Mouse (Mus musculus) lung, adult 2 months (tissue): Measurements from ENCODE around the gene Acr. TPM values are rescaled to one million over a fixed set of nuclear protein-coding genes. Genes with fewer than 3 reads are reported as not detected.

ENCODE experiments used
- DNase-seq: peaks from one replicate; pipeline ENCODE4 v3.0.0; 2022
- H3K4me1 ChIP-seq: fragments of 200-500 bp; 2 replicates; pipeline ENCODE4 v1.6.1; 2011; ENCODE audit warnings: low read length; ENCODE audit not compliant: control insufficient read depth, insufficient read depth
- H3K4me3 ChIP-seq: fragments of 200-500 bp; replicated peaks from 2 replicates; pipeline ENCODE3; 2011; ENCODE audit warnings: low read depth, mild to moderate bottlenecking, control low read depth, low read length; ENCODE audit errors: extremely low read depth
- CTCF ChIP-seq: fragments of 200-500 bp; IDR thresholded peaks from 2 replicates; pipeline ENCODE4 v1.5.1; 2011; ENCODE audit warnings: mild to moderate bottlenecking, low read length, control low read depth; ENCODE audit not compliant: insufficient read depth
- POLR2A ChIP-seq: fragments of 200-500 bp; IDR thresholded peaks from 2 replicates; pipeline ENCODE4 v1.6.1; 2011; ENCODE audit warnings: low read depth, mild to moderate bottlenecking, control low read depth, low read length, borderline replicate concordance; ENCODE audit errors: extremely low read depth
- WGBS: fragments of 180-500 bp; shearing (Covaris S2); methylation state at CpG from one replicate; pipeline ENCODE4 v1.1.7; 2018; 5-methylcytosine and 5-hydroxymethylcytosine counted together
- polyA plus RNA-seq: library from polyadenylated mRNA; depleted of rRNA; stranded (reverse); fragments of >200 nt; gene quantifications from 2 replicates; pipeline ENCODE4 v1.2.3, GENCODE M21; 2012; rRNA removed

Gene Acr
- 2.8 and 2.9 TPM in 2 replicates for polyA plus RNA-seq

DNA sequence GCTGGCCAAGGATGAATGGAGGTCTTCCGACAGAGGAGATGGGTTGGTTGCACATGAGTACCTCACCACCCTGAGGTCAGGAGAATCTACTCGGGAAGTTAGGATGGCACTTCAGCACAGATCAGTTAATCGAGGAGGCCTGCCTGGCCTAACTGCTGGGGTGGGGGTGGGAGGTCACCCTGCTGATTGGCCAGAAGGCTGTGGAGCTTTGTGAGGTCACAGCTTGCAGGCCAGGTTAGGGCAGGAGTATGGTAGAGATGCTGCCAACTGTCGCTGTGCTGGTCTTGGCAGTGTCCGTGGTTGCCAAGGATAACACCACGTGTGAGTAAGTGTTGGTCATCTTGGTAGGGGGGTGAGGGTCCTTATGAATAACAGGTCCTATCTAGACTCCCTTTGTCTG is at the start of gene Acr:
Gene Acr (plus strand): TSS at position 213 of the 400 bp plus-strand sequence.
- no peak for TF ChIP-seq CTCF
- TF ChIP-seq POLR2A, result no peak
- 82% methylated on average over 6 of the region's 6 CpGs for WGBS
- Histone ChIP-seq H3K4me1 (no peaks in the 10 kb centered on the region), H3K4me3 (no peak within 1 kb of the TSS)
- no peak for DNase-seq

- TF ChIP-seq CTCF (no peak), POLR2A (no peak)
- Histone ChIP-seq H3K4me1 (peaks cover 2% of the 10 kb centered on the region; the same call in 1 of the 2 replicates), H3K4me3 (no peak overlapping the region)
- 71% methylated on average over 7 of the region's 7 CpGs for WGBS
- no peak for DNase-seq
Observed at GRCm38 (mm10) chr15:89521951-89522350, 46.2 kb upstream of the Acr start.

GRCm38 (mm10) chr15:89522566-89523282 is 45.4 kb upstream of the Acr start:
- peaks cover 2% of the 10 kb centered on the region; the same call in 1 of the 2 replicates for H3K4me1 ChIP-seq
- TF ChIP-seq POLR2A (no peak), CTCF (no peak)
- no peak overlapping the region for H3K4me3 ChIP-seq
- DNase-seq, result no peak
- 81% methylated on average over 10 of the region's 10 CpGs for WGBS

DNA sequence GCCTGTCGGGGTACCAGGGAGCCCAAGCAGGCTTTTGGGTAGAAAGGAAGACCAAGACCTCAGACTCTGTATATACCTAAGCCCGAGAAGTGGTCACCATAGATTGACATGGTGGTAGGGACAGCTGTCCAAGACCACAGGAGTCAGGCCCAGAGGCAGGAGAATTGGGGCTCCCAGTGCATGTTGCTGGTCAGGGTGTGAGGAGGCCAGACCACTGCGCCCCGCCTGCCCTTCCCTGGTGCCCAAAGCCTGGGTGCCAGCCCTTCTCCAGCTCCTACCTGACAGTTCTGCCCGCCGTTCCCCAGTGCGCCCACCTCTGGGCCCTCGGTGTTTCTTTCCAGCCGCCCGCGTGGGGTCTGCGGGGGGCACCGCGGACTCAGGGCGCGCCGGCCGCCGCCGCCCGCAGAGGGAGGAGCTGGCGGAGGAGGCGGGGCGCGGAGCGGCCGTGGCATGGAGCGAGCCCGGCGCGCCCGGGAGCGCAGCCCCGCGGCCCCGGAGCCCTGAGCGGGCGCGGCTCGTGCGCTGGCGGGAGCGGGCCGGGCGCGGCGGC is 44.8 kb upstream of the Acr start:
- TF ChIP-seq POLR2A, result no peak
- no peak for TF ChIP-seq CTCF
- 66% methylated on average over 47 of the region's 47 CpGs for WGBS
- DNase-seq, result no peak
- Histone ChIP-seq H3K4me3 (no peak overlapping the region), H3K4me1 (peaks cover 2% of the 10 kb centered on the region; the same call in 1 of the 2 replicates)

- no peak for DNase-seq
- Histone ChIP-seq H3K4me1 (peaks cover 2% of the 10 kb centered on the region; the same call in 1 of the 2 replicates), H3K4me3 (no peak overlapping the region)
- 40% methylated on average over 52 of the region's 52 CpGs for WGBS
- TF ChIP-seq CTCF, result no peak
- no peak for TF ChIP-seq POLR2A
Observed at GRCm38 (mm10) chr15:89524001-89524571, 44.0 kb upstream of the Acr start.

DNA sequence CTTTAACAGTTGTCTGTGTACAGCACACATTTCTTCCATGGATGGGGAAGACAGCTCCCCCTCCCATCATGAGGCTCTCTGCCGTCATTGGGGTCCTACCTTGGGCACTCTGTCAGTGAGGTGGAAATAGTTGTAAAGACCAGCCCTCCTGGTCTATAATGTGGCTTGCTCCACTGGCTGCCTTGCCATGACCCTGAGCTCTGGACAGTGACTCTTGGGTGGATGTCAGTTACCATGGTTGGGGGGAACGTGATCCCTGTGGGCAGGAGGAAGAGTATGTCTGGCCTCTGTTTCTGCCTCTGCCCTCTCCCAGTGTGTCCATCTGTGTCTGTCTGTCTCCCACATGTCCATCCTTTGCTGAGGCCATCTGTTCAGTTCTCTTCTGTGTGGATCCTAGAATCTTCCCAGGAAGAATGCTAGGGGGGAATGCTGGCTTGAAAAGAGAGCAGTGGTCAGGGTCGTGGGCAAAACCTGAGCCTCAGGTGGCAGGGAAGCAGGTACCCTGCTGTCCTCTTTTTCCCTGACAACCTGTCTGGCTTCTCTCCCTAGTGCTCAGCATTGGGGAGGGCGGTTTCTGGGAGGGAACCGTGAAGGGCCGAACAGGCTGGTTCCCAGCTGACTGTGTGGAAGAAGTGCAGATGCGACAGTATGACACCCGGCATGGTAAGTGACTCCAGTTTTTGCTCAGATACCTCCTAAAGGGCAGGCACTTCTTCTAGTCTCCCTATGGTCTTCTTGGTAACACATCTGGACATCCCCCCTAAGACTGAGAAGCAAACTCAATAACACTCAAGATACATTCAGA is 43.3 kb upstream of the Acr start:
- no peak for TF ChIP-seq CTCF
- no peak for TF ChIP-seq POLR2A
- no peak for DNase-seq
- peaks cover 2% of the 10 kb centered on the region; the same call in 1 of the 2 replicates for H3K4me1 ChIP-seq
- 70% methylated on average over 8 of the region's 8 CpGs for WGBS
- no peak overlapping the region for H3K4me3 ChIP-seq

DNA sequence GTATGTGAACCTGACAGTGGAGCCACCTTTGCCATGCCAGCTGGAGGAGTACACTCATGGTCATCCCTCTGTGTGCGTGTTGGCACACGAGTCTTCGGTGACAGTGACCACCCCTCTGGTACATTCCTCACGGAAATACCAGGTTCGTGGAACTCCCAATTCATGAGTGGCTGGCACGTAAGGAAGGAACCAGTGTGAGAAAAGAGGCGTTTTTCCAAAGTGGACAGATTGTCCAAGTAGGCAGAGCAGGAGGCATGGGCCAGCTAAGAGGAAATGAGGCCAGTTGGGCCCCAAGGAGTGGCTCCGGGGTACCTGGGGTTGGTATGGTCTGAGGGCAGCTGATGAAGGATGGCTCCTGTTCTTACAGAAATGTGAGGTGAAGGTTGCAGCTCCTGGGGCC is 42.7 kb upstream of the Acr start:
- Histone ChIP-seq H3K4me3 (no peak overlapping the region), H3K4me1 (peaks cover 2% of the 10 kb centered on the region; the same call in 1 of the 2 replicates)
- TF ChIP-seq CTCF (no peak), POLR2A (no peak)
- DNase-seq, result no peak
- WGBS, result 82% methylated on average over 8 of the region's 8 CpGs

DNA sequence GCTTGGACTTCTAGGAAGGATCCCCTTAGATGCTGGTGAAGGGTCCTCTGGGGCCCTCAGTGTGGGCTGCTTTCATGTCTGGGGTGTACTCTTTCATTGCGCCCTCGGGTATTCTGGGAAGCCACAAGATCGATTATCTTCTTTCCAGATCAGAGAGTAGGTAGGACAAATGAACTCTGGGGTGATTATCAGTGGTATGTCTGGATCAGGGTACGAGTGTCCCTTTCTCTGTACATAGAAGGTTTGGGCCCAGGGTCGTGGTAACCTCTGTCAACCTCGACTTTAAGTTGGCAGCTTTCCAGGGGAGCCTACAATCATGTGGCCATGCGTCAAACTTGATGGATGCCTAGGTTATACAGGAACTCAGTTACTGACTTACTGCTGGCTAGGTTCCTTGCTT is 42.2 kb upstream of the Acr start:
- no peak for DNase-seq
- Histone ChIP-seq H3K4me3 (no peak overlapping the region), H3K4me1 (peaks cover 2% of the 10 kb centered on the region; the same call in 1 of the 2 replicates)
- TF ChIP-seq POLR2A (no peak), CTCF (no peak)
- 44% methylated on average over 7 of the region's 7 CpGs for WGBS

DNA sequence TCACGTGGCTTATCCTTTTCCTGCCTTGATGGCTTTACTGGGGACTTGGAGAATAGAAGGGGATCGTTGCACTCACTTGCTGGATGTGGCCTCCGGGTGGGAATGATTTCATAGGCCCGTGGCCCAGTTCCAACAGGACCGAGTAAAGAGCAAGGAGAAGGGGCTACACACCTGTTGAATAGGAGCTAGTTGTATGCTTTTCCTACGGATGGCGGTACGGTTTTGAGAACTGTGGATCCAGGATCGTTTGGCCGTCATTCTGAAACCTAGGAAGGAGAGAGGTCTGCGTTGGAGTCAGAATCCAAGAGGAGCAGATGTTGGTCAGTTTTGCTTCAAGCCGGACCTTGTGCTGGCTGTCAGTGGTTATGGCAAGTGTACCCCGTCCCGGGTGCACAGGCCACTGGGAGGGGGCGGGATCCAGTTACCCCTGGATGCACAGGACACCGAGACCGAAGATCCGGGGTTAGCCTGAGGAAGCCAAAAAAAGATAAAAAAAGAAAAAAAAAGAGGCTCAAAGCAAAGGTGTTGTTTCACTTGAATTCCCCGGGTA is 41.3 kb upstream of the Acr start:
- WGBS, result 85% methylated on average over 19 of the region's 19 CpGs
- no peak for DNase-seq
- Histone ChIP-seq H3K4me1 (peaks cover 2% of the 10 kb centered on the region; the same call in 1 of the 2 replicates), H3K4me3 (no peak overlapping the region)
- TF ChIP-seq CTCF, result no peak
- no peak for TF ChIP-seq POLR2A
